Mouse (Mus musculus): ENCODE data around the gene H2-K1.

GRCm38 (mm10) chr17:34006570-34006969 is 6.4 kb upstream of the H2-K1 start:
- no peak for TF ChIP-seq CTCF (IDR thresholded peaks at IDR 0.05; ENCODE audit: low read depth, low read length)
- no peak for TF ChIP-seq POLR2A (IDR thresholded peaks at IDR 0.05; ENCODE audit: extremely low read depth, insufficient read depth, low read length)
